Mouse (Mus musculus) forebrain, embryonic 15.5 days (tissue): ENCODE results near the gene Scamp4. TPM values are rescaled to one million over a fixed set of nuclear protein-coding genes. Genes with fewer than 3 reads are reported as not detected.

Source experiments
- ATAC-seq: fragments of 200-750 bp; cut with Nextera tagmentation; replicated peaks from 2 replicates; pipeline ENCODE4 v1.8.0; 2017; ENCODE audit warnings: mild to moderate bottlenecking, moderate TSS enrichment, moderate library complexity
- H3K27ac ChIP-seq: fragments of 300-500 bp; sonication (generic); replicated peaks from 2 replicates; pipeline ENCODE4 v1.5.1; 2015; ENCODE audit warnings: mild to moderate bottlenecking, inconsistent platforms
- H3K27me3 ChIP-seq: fragments of 300-500 bp; sonication (generic); 2 replicates; pipeline ENCODE4 v1.6.1; 2015; ENCODE audit warnings: inconsistent platforms
- H3K36me3 ChIP-seq: fragments of 300-500 bp; sonication (generic); 2 replicates; pipeline ENCODE4 v1.6.1; 2015; ENCODE audit warnings: mild to moderate bottlenecking, inconsistent platforms
- H3K4me1 ChIP-seq: fragments of 300-500 bp; sonication (generic); 2 replicates; pipeline ENCODE4 v1.6.1; 2015; ENCODE audit warnings: inconsistent platforms
- H3K4me2 ChIP-seq: fragments of 300-500 bp; sonication (generic); replicated peaks from 2 replicates; pipeline ENCODE4 v1.6.1; 2015; ENCODE audit warnings: mild to moderate bottlenecking, inconsistent platforms
- H3K4me3 ChIP-seq: fragments of 300-500 bp; sonication (generic); 2 replicates; pipeline ENCODE4 v1.5.1; 2015; ENCODE audit warnings: mild to moderate bottlenecking, inconsistent platforms
- H3K9ac ChIP-seq: fragments of 300-500 bp; sonication (generic); replicated peaks from 2 replicates; pipeline ENCODE4 v1.6.1; 2015; ENCODE audit warnings: mild to moderate bottlenecking, inconsistent platforms
- H3K9me3 ChIP-seq: fragments of 300-500 bp; sonication (generic); 2 replicates; pipeline ENCODE4 v1.6.1; 2016; ENCODE audit warnings: inconsistent platforms
- WGBS: fragments of 180-500 bp; shearing (Covaris S2); methylation state at CpG from one replicate; pipeline ENCODE4 v1.1.7; 2015; ENCODE audit warnings: mixed read lengths; 5-methylcytosine and 5-hydroxymethylcytosine counted together
- polyA plus RNA-seq: library from polyadenylated mRNA; unstranded; fragments of >200 nt; fragmentation: Nextera tagmentation; extraction: Ambion mirVana; gene quantifications from 2 replicates; pipeline ENCODE4 v1.2.1, GENCODE M21; 2015

The Scamp4 gene
- polyA plus RNA-seq, 1 experiment from 2014 or later, result 66.8 TPM

DNA sequence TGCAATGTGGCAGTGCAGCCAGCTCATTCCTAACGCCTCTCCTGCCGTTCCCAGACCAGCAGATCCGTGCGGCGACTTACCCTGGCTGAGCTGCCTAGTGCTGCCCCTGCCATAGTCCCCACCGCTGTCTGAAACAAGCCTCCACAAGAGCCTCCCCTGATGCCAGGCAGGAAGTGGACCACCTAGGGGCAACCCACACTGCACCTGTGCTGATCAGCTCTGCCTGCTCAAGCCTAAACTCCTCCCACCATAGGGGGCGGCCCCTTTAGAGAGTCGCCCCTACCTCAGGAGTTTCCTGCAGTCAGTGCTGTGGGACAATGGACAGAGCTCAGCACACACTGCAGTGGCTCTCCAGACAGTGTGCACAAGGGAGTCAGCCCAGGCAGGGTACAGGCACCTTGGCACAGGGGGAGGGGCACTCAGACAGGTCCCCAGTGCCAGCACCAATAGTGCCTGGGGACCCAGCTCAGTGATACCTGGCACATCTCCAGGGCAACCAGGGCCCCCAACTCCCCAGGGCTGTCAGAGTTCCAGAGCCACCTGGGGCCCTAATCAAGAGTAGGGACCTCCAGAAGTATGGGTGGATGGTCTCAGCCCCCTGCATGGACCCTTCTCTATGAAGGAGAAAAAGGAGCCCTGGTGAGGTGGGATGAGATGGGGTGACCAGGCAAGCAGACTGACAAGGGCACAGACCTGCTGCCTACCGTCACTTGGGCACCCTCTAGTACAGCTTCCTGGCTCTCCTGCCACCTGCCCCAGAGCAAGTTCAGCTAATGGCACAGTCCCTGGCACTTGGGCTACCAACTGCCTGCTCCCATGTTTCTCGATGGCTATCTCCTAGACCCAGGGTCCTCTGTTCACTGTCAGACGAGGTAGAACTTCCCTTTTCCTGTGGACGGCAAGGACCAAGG, 17.8 kb upstream of the Scamp4 start:
- no peaks in the 10 kb centered on the region for H3K27me3 ChIP-seq
- H3K4me2 ChIP-seq, result no peak overlapping the region
- H3K9ac ChIP-seq, result no peak overlapping the region; the same call in 1 of the 2 replicates
- peaks cover 10% of the 10 kb centered on the region for H3K36me3 ChIP-seq
- H3K9me3 ChIP-seq, result no peaks in the 10 kb centered on the region
- H3K27ac ChIP-seq, result no peak overlapping the region
- peaks cover 27% of the 10 kb centered on the region for H3K4me1 ChIP-seq
- H3K4me3 ChIP-seq, result no peak overlapping the region
- peak; percentile 21; the same call in 1 of the 2 replicates for ATAC-seq
- WGBS, result 72% methylated on average over 12 of the region's 12 CpGs

DNA sequence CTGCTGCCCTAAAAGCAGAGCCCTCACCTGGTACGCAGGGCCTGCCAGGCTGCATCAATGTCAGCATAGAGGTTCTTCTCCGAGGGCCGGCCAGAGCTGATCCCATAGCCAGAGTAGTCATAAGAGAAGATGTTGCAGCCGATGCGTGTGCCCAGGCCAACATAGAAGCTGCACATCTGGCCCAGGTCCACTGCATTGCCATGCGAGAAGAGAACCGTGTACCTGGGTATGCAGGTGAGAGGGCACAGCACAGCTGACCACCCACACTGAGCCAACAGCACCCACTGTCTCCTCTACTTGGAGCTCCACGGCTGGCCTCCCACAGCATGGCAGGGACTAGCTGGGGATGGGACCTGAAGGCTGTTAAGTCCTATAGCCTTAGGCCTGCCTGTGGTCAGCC, 17.1 kb upstream of the Scamp4 start:
- Histone ChIP-seq H3K9me3 (no peaks in the 10 kb centered on the region), H3K9ac (0 out of 2 replicates have a peak overlapping the region, but pooled peaks have one; percentile 7), H3K36me3 (peaks cover 10% of the 10 kb centered on the region), H3K27ac (no peak overlapping the region), H3K27me3 (no peaks in the 10 kb centered on the region), H3K4me3 (no peak overlapping the region), H3K4me2 (no peak overlapping the region), H3K4me1 (peaks cover 29% of the 10 kb centered on the region)
- ATAC-seq, result no peak
- WGBS, result 95% methylated on average over 8 of the region's 8 CpGs

DNA sequence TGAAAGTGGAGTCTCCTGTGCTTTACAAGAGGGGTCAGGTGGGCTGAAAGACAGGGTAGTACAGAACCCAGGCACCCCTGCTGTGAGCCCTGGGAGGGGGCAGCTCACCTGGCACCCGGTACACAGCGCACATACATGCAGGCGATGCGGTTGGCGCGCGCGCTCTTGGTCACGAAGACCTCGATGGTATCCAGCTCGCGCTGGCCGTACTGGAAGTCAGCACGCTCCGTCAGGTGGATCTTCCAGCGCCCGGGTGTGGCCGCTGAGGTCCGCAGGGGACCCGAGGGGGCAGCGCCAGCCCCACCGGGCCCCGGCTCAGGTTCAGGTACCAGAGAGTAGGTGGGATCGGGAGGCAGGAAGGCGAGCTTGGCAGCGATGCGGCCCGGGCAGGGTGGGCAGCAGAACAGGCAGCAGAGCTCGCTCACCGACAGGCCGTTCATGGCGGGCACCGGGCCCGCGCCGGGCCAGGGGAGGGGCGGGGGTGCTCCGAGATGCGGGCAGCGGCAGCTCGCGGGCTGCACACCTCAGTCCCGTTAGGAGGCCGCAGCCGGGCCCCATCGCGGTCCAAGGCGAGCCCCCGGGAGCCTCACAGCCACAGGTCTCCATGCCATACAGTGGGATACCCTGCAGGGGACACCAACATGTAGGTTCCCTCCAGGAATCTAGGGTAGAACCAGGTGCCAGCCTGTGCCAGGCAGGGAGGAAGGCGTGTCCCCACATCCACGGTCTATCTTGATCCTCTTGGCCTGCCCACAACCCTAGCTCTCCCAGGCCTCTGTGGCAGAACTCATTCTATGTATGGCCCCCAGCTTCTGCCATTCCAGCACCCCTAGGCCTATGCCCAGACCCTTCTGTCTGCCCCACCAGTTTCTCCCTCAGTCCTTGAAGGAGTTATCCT, 16.0 kb upstream of the Scamp4 start:
- Histone ChIP-seq H3K4me1 (peaks cover 31% of the 10 kb centered on the region), H3K27ac (peak overlapping the region; percentile 34; the same call in 1 of the 2 replicates), H3K36me3 (peaks cover 10% of the 10 kb centered on the region), H3K4me3 (no peak overlapping the region), H3K9ac (no peak overlapping the region), H3K27me3 (no peaks in the 10 kb centered on the region), H3K4me2 (no peak overlapping the region; the same call in 1 of the 2 replicates), H3K9me3 (no peaks in the 10 kb centered on the region)
- no peak for ATAC-seq
- WGBS, result 96% methylated on average over 51 of the region's 51 CpGs

DNA sequence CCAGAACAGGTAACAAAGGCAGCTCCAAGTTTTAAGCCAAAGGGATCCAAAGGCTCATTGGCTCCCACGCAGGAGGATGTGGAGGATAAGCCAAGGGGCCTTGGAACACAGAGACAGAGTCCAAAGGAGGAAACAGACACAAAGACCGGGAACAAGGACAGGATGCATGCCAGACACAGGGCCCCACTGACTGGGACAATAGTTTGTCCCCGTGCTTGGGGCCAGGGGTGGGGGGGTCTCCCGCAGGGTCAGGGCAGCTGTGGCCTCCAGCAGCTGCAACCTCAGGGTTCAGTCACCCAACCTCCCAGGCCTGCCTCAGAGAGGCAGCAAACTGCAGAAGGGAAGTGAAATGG, 15.4 kb upstream of the Scamp4 start:
- no peak for ATAC-seq
- Histone ChIP-seq H3K4me1 (peaks cover 31% of the 10 kb centered on the region), H3K36me3 (peaks cover 10% of the 10 kb centered on the region), H3K9ac (no peak overlapping the region), H3K4me2 (no peak overlapping the region), H3K27ac (peak overlapping the region; percentile 34; the same call in 1 of the 2 replicates), H3K9me3 (no peaks in the 10 kb centered on the region), H3K27me3 (no peaks in the 10 kb centered on the region), H3K4me3 (no peak overlapping the region)
- 35% methylated on average over 4 of the region's 4 CpGs for WGBS

DNA sequence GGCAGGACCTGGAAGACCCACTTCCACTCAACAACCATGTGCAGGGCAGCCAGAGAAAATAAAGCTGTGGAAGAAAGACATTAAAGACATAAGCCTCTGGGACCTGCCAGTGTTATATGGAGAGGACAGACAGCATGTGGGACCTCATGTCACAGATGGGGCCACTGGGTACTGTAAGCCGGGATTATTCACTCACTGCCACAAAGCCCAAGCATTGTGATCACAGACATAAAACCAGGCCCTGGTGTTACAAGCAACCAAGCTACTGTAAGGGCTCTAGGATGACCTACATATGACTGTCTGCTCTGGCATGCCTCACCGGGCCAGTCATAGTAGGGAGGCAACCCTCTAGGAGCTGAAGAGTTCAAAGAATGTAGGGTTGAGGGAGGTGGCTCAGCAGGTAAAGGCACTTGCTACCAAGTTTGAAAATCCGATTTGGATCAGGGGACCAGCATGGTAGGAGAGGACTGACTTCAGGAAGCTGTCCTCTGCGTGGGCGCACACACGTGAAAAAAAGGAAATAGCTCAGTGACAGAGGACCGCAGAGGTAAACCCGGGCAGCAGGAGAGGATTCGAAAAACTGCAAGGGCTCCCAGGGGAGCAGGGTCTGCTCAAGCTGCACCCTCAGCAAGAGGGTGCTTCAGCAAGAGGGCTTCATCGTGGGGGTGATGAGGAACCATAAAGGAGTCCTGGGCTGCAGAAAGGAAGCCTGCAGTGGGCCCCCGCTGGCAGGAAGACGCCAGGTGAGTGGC, 13.4 kb upstream of the Scamp4 start:
- H3K27ac ChIP-seq, result no peak overlapping the region
- 22% methylated on average over 12 of the region's 12 CpGs for WGBS
- no peaks in the 10 kb centered on the region for H3K9me3 ChIP-seq
- H3K4me1 ChIP-seq, result peaks cover 29% of the 10 kb centered on the region
- peak overlapping the region; percentile 93 for H3K9ac ChIP-seq
- ATAC-seq, result no peak
- peak overlapping the region; percentile 97 for H3K4me2 ChIP-seq
- peaks cover 4% of the 10 kb centered on the region; the same call in 1 of the 2 replicates for H3K36me3 ChIP-seq
- no peaks in the 10 kb centered on the region for H3K27me3 ChIP-seq
- H3K4me3 ChIP-seq, result peak overlapping the region; percentile 96

DNA sequence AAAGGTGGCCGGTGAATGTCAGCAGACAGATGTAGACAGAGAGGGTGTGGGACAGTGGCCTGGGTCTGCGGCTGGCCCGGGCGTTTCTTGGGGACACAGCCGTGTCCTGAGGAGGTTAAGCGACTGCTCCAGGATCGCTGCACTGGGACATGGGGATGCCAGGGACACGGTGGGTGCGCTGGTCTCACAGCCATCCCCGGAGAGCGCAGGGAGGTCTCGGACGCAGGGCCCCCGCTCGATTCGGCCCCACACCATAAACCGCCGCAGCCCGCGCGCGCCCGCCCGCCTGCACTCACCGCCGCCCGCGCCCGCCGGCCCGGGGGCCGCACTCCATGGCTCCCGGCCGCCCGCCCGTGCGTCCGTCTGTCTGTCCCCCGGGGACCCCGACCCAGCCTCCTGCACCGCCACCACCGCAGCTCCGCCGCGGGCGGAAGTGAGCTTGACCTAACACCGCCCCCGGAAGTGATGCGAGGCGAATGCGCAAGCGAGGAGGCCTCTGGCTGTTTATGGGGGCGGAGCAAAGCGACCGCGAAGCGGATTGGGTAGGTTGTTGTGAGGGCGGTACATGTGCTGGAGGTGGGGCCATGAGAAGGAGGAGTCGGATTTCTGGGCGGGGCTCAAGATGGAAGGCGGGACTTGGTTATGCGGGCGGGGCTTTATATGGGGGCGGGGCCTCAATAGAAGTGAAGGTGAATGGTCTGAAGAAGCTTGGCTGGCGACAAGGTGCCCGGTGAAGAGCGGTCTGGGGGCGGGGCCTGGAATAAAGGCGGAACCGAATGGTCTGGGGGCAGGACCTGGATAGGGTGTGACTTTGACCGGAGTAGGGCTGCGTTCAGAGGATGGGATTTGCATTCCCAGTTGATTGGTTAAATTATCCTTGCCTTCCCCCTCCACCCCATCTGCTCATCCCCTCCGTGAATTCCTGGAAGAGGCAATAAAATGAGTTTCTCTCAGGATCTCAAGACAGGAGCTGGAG, 12.5 kb upstream of the Scamp4 start, which contains the start of gene Abhd17a:
Gene Abhd17a, minus strand, starts transcription at position 463 of the 976 bp plus-strand sequence.
- ATAC-seq, result peak; percentile 98
- Histone ChIP-seq H3K27me3 (no peaks in the 10 kb centered on the region), H3K27ac (peak within 1 kb of the TSS; percentile 64), H3K36me3 (peaks cover 4% of the 10 kb centered on the region; the same call in 1 of the 2 replicates), H3K9me3 (no peaks in the 10 kb centered on the region), H3K4me1 (peaks cover 29% of the 10 kb centered on the region), H3K4me2 (peak within 1 kb of the TSS; percentile 97), H3K4me3 (peak within 1 kb of the TSS; percentile 96), H3K9ac (peak within 1 kb of the TSS; percentile 93)
- under 1% methylated on average over 73 of the region's 73 CpGs for WGBS

DNA sequence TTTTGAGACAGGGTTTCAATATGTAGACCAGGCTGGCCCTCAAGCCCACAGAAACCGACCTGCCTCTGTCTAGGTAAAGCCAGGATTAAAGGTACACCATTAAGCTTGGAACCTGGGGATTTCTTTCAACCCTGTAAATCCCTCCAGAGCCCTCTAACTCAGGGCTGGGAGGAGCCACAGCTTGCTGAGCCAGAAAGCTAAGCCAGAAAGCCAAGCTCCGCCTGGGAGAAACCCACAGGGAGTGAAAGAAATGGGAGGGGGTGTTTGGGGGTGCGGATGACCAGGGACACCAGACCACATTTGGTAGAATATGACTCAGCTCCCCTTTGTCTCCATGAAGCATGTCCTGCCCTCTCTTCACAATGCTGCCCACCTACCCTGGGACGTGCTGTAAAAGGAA, 6.4 kb upstream of the Scamp4 start:
- Histone ChIP-seq H3K4me3 (no peak overlapping the region), H3K27me3 (peaks cover 4% of the 10 kb centered on the region; the same call in 1 of the 2 replicates), H3K9ac (no peak overlapping the region), H3K9me3 (no peaks in the 10 kb centered on the region), H3K4me2 (no peak overlapping the region), H3K36me3 (no peaks in the 10 kb centered on the region), H3K4me1 (no peaks in the 10 kb centered on the region), H3K27ac (no peak overlapping the region)
- ATAC-seq, result no peak
- 42% methylated on average over 4 of the region's 4 CpGs for WGBS

DNA sequence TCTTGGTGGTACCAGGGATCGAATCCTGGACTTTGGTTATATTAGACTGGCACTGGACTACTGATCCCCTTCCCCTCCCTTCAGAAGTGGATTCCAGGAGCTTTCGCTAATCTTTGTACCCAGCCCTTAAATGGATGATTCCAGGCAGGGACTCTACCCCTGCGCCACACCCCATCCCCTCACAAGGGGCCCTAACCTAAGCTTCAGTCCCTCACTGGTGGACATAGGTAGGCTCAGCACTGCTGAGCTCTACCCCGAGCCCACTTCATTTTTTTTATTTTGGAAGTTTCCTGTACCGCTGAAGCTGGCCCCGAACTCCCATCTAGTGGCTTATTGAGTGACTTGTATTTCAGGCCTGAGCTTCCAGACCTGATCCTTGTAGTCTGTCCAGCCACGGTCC, 692 bp downstream of the Scamp4 start:
- Histone ChIP-seq H3K4me3 (peak overlapping the region; percentile 90), H3K4me1 (peaks cover 20% of the 10 kb centered on the region), H3K27me3 (peaks cover 4% of the 10 kb centered on the region; the same call in 1 of the 2 replicates), H3K9me3 (no peaks in the 10 kb centered on the region), H3K27ac (peak overlapping the region; percentile 95), H3K36me3 (peaks cover 22% of the 10 kb centered on the region), H3K4me2 (peak overlapping the region; percentile 78), H3K9ac (peak overlapping the region; percentile 71)
- 27% methylated on average over 7 of the region's 7 CpGs for WGBS
- ATAC-seq, result peak; percentile 6; the same call in 1 of the 2 replicates

DNA sequence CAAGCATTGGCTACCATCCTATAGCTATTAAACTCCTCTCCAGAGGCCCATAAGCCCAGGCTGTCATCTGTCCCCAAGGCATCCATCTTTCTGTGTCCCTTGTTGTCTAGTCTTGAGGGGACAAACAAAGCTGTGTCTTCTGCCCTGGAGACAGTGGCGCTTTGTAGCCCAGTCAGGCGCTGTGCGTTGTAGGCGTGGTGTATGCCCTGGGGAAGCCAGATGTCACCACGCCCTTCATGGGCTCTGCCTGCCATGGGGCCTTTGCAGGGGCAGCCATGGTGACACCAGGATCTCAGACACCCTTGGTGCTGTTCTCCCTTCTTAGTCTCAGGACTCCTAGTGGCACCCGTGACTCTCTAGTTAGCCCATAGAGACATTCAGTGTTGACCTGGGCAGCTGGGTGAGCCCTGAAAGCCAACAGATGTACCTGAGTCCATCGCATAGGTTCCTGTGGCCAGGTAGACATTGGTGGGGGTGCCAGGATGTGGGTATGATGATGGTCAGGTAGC, 1.4 kb downstream of the Scamp4 start:
- 0 out of 2 replicates have a peak overlapping the region, but pooled peaks have one; percentile 71 for H3K9ac ChIP-seq
- ATAC-seq, result no peak
- peak overlapping the region; percentile 90; the same call in 1 of the 2 replicates for H3K4me3 ChIP-seq
- WGBS, result 96% methylated on average over 7 of the region's 7 CpGs
- H3K4me2 ChIP-seq, result peak overlapping the region; percentile 78
- peaks cover 28% of the 10 kb centered on the region for H3K36me3 ChIP-seq
- no peak overlapping the region for H3K27ac ChIP-seq
- no peaks in the 10 kb centered on the region for H3K9me3 ChIP-seq
- peaks cover 4% of the 10 kb centered on the region; the same call in 1 of the 2 replicates for H3K27me3 ChIP-seq
- H3K4me1 ChIP-seq, result peaks cover 20% of the 10 kb centered on the region

DNA sequence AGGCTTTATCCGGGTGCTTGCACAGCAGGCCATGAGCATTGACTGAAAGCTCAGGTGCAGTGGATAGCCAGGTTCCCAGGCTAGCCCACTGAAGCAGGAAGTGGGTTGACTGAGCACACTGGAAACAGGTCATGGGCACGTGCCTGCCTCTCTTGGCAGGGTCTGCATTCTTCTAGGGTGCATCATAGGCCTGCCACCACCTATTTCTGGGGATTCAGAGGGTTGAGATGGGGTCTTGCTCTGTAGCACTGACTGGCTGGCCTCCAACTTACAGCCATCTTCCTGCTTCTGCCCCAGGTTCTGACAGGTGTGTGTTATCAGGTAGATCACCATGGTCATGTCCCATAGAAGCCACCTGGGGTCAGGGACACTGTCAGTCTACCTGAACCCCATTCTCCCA, 2.3 kb downstream of the Scamp4 start:
- no peaks in the 10 kb centered on the region for H3K27me3 ChIP-seq
- ATAC-seq, result no peak
- peaks cover 20% of the 10 kb centered on the region for H3K4me1 ChIP-seq
- no peak overlapping the region for H3K9ac ChIP-seq
- WGBS, result 78% methylated on average over 2 of the region's 2 CpGs
- H3K4me2 ChIP-seq, result no peak overlapping the region
- H3K4me3 ChIP-seq, result no peak overlapping the region
- peaks cover 34% of the 10 kb centered on the region for H3K36me3 ChIP-seq
- H3K9me3 ChIP-seq, result no peaks in the 10 kb centered on the region
- H3K27ac ChIP-seq, result no peak overlapping the region
